Mouse (Mus musculus) myocyte (in vitro differentiated cells): ENCODE measurements around the gene Dennd4a.

Experiments
- CEBPB ChIP-seq: IDR thresholded peaks from 2 replicates; pipeline ENCODE4 v1.6.1; 2011; ENCODE audit warnings: mild to moderate bottlenecking, moderate library complexity; ENCODE audit not compliant: poor library complexity, insufficient read depth, severe bottlenecking
- E2F4 ChIP-seq: IDR thresholded peaks from one replicate; pipeline ENCODE4 v1.6.1; 2011; ENCODE audit warnings: mild to moderate bottlenecking, control low read depth, moderate library complexity; ENCODE audit not compliant: insufficient read depth
- MAX ChIP-seq: IDR thresholded peaks from one replicate; pipeline ENCODE4 v1.6.1; 2011; ENCODE audit warnings: low read depth, mild to moderate bottlenecking, control low read depth
- MYOG ChIP-seq, 3 experiments: IDR thresholded peaks; one replicate each; pipeline ENCODE4 v1.6.1; 2011; ENCODE audit warnings: control low read depth in 2 of 3, low read depth in 2 of 3, mild to moderate bottlenecking in 2 of 3; ENCODE audit not compliant: insufficient read length in 2 of 3, control insufficient read depth in 1 of 3, insufficient read depth in 1 of 3
- POLR2A ChIP-seq: IDR thresholded peaks from one replicate; pipeline ENCODE4 v1.6.1; 2011; ENCODE audit warnings: low read depth, mild to moderate bottlenecking, control low read depth, moderate library complexity; ENCODE audit not compliant: insufficient read length
- POLR2AphosphoS2 ChIP-seq: IDR thresholded peaks from one replicate; pipeline ENCODE4 v1.6.1; 2011; ENCODE audit warnings: low read depth, control low read depth; ENCODE audit not compliant: insufficient read length
- SRF ChIP-seq: IDR thresholded peaks from one replicate; pipeline ENCODE4 v1.6.1; 2011; ENCODE audit warnings: low read depth; ENCODE audit not compliant: control insufficient read depth, insufficient read length
- TCF12 ChIP-seq: IDR thresholded peaks from one replicate; pipeline ENCODE4 v1.6.1; 2011; ENCODE audit warnings: mild to moderate bottlenecking, control low read depth; ENCODE audit not compliant: poor library complexity, insufficient read depth, severe bottlenecking
- TCF3 ChIP-seq: IDR thresholded peaks from one replicate; pipeline ENCODE4 v1.6.1; 2011; ENCODE audit warnings: low read depth, control low read depth; ENCODE audit not compliant: insufficient read length
- USF1 ChIP-seq: IDR thresholded peaks from one replicate; pipeline ENCODE4 v1.6.1; 2011; ENCODE audit warnings: low read depth, mild to moderate bottlenecking, control low read depth, moderate library complexity

DNA sequence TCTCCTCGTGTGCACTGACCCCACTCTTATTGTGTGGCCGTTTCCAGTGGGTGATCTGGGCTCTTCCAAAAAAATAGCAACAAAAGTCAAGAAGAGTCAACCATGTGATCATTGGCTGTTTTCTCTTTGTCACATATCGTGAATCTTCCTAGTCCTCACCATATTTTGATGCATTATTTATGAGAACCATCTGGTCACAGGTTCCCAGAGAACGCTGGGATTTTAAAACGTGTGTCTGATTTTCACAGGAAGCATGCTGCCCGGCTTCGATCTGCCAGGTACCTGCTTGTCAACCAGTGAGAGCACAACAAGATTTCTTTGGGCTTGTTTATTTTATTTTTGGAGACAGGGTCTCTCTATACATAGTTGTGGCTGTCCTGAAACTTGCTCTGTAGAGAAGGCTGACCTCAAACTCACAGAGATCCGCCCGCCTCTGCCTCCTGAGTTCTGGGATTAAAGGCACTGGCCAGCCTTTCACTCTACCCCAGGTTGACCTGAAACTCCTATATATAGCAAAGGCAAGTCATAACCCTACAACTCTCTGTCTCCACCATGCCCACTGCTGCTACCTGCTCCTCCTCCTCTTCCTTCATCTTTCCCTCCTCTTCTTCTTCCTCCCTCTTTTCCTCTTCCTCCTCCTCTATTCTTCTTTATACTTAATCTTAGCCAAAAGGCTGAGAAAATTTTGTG lies 24.8 kb upstream of the Dennd4a start:
- TF ChIP-seq POLR2A (no peak), MAX (no peak), E2F4 (no peak), POLR2AphosphoS2 (no peak), TCF12 (no peak), USF1 (no peak), TCF3 (no peak), CEBPB (no peak), MYOG (IDR thresholded peaks at IDR 0.05; ENCODE audit: control insufficient read depth in 1 of 3, insufficient read depth in 1 of 3, insufficient read length in 2 of 3, low read depth in 2 of 3) (no peak), SRF (no peak)
